Mouse (Mus musculus) midbrain, embryonic 15.5 days (tissue): ENCODE results near the gene Ier3. TPM values are rescaled to one million over a fixed set of nuclear protein-coding genes. Genes with fewer than 3 reads are reported as not detected.

ENCODE experiments used
- microRNA-seq: library from miRNA; unstranded; fragments of <30 nt; microRNA quantifications from one replicate; pipeline ENCODE4, GENCODE M21; 2016
- polyA plus RNA-seq: library from polyadenylated mRNA; unstranded; fragments of >200 nt; fragmentation: Nextera tagmentation; extraction: Ambion mirVana; gene quantifications from 2 replicates; pipeline ENCODE4 v1.2.1, GENCODE M21; 2015

Ier3 gene
- polyA plus RNA-seq, 1 experiment from 2014 or later: 9.7 TPM

Small RNA genes within 50 kb of the gene (microRNA-seq; reads per million reads assigned to microRNA genes)
- not detected for gene Gm28033

Other genes with a start within 250 kb of the Ier3 start
- gene Sfta2, start 220.1 kb upstream of the Ier3 start, polyA plus RNA-seq: not detected in 2 replicates
- not detected in 2 replicates for gene Gm9573, start 195.0 kb upstream of the Ier3 start, polyA plus RNA-seq
- not detected in 2 replicates for gene Mucl3, start 178.0 kb upstream of the Ier3 start, polyA plus RNA-seq
- 16.3 and 16.5 TPM in 2 replicates for gene Vars2, start 154.1 kb upstream of the Ier3 start, polyA plus RNA-seq
- 27.6 and 29.5 TPM in 2 replicates for gene Gtf2h4, start 147.9 kb upstream of the Ier3 start, polyA plus RNA-seq
- 107 and 118 TPM in 2 replicates for gene Ddr1, start 117.1 kb upstream of the Ier3 start, polyA plus RNA-seq
- 86.8 and 98.0 TPM in 2 replicates for gene Flot1, start 1.5 kb downstream of the Ier3 start, polyA plus RNA-seq
- gene Tubb5, start 16.6 kb downstream of the Ier3 start, polyA plus RNA-seq: 1,854 and 1,858 TPM in 2 replicates
- 9.0 and 10.7 TPM in 2 replicates for gene Mdc1, start 19.8 kb downstream of the Ier3 start, polyA plus RNA-seq
- gene Nrm, start 39.6 kb downstream of the Ier3 start, polyA plus RNA-seq: 18.6 and 18.9 TPM in 2 replicates
- gene Ppp1r18, start 43.9 kb downstream of the Ier3 start, polyA plus RNA-seq: 20.3 and 23.3 TPM in 2 replicates
- gene Dhx16, start 58.1 kb downstream of the Ier3 start, polyA plus RNA-seq: 36.3 and 40.4 TPM in 2 replicates
- gene 2310061I04Rik, start 75.7 kb downstream of the Ier3 start, polyA plus RNA-seq: 68.2 and 72.8 TPM in 2 replicates
- gene Atat1, start 88.4 kb downstream of the Ier3 start, polyA plus RNA-seq: 482 and 507 TPM in 2 replicates
- gene Mrps18b, start 94.7 kb downstream of the Ier3 start, polyA plus RNA-seq: 49.3 and 54.2 TPM in 2 replicates
- gene Ppp1r10, start 94.8 kb downstream of the Ier3 start, polyA plus RNA-seq: 47.1 and 47.8 TPM in 2 replicates
- gene Abcf1, start 148.1 kb downstream of the Ier3 start, polyA plus RNA-seq: 89.3 and 92.1 TPM in 2 replicates
- gene Gnl1, start 158.2 kb downstream of the Ier3 start, polyA plus RNA-seq: 62.6 and 64.8 TPM in 2 replicates
- gene Prr3, start 158.6 kb downstream of the Ier3 start, polyA plus RNA-seq: 99.3 and 102 TPM in 2 replicates
- gene H2-T24, start 198.9 kb downstream of the Ier3 start, polyA plus RNA-seq: 8.4 and 10.0 TPM in 2 replicates
- 5.5 and 6.6 TPM in 2 replicates for gene H2-T23, start 211.2 kb downstream of the Ier3 start, polyA plus RNA-seq
- gene H2-T22, start 221.1 kb downstream of the Ier3 start, polyA plus RNA-seq: 6.0 and 7.2 TPM in 2 replicates
- not detected in 2 replicates for gene Gm6034, start 221.3 kb downstream of the Ier3 start, polyA plus RNA-seq
- not detected in 2 replicates for gene Gm11127, start 236.7 kb downstream of the Ier3 start, polyA plus RNA-seq